Mouse (Mus musculus) neutrophil, adult 59 days (primary cell): ENCODE data around the gene Trib3. TPM values are rescaled to one million over a fixed set of nuclear protein-coding genes. Genes with fewer than 3 reads are reported as not detected.

ENCODE experiments used
- total RNA-seq, 2 experiments: library from RNA; stranded (reverse); gene quantifications; 1 replicate in 1 of 2; 2 replicates in 1 of 2; pipeline ENCODE4 v1.2.4; 2023

Gene Trib3
- total RNA-seq = 1 to 10 TPM; 2.9 to 4.0 TPM

DNA sequence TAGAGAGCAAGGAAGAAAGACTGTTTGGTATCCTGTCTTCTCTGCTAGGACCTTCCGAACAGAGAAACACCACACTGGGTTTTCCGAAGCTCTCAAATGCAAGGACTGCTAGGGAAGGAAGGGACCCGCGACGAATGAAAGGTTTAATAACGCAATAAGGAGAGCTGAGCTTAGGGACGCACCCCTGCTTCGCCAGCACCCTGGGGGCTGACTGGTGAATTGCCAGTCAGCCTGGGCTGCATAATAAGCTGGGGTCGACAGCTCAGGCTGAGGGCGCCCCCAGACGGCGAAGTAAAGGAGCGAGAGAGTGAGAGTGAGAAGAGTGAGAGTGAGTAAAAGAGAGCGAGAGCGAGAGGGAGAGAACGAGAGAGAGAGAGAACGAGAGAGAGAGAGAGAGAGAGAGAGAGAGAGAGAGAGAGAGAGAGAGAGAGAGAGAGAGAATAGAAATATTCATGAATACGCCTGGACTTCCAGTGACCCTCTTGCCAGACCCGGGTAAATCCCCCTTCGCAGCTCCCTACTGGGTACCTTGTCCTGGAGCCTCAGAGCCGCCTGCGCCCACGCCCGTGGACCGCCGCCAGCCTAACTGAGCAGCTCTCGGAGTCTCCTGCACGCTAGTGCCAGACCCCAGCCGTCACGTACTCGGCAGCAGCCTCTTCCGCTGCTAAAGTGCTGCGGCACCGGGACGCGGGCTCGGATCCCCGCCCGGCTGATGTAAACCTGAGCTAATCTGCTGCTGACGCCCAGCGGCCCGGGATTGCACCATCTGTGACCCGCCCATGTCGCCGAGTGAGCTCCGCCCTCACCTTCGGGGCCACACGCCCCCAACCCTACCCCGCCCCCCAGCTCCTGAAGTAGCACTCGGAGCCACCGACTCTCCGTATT lies at the start of gene Trib3:
Gene Trib3, minus strand, starts transcription at position 704 of the 885 bp plus-strand sequence.

DNA sequence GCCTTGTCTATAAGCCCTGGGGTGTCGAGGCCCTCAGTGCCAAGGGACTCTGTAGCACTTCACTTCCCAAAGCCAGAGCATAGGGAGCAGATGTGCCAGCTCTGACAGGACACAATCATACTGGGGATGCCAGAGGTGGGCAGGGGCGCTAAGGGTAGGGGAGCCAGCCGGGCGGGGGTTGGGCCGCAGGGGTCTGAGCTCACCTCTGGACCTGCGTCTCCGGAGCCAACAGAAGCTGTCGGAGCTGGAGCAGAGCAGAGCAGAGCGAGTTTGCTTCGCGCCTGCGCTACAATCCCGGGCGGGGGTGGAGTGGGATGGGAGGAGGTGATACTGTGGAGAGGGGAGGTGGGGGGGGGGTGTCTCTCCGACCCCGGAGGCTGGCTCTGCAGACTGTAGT lies 32.5 kb upstream of the Trib3 start, which contains the start of gene Nrsn2:
Gene Nrsn2, minus strand, starts transcription at position 294 of the 397 bp plus-strand sequence.

DNA sequence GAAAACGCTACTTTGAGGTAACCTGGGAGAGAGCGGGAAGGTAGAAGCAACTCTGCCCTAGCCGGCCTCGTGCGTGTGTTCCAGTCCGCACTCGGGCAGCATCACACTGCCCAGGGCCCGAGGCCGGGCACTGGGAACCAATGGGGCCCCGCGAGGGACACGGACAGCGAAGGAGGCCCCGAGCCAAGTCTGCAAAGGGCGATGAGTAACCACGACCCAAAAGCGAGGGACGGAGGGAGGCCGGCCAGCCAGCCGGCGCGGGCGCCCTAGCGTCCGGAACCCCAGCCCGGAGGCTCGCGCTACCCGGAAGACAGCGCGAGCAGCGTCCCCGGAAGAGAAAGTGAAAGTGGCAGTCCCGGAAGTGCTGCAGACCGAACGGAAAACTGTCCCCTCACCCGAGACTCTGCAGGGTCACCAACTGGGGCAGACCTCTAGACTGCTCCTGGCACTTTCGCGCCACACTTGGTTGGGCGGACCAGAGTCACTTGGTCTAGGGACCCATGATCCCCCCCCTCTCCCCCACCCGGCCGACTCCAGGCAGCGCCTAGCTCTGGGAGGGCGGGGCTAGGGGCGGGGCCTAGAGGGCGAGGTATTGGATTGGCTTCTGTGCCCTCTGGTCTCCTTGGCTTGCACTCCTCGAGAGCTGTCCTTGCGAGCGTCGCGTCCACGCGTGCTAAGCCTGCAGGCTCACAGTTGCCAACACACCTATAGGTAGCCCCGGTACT lies 11.6 kb downstream of the Trib3 start, which contains the start of gene Rbck1:
Gene Rbck1, minus strand, starts transcription at position 553 of the 725 bp plus-strand sequence.

DNA sequence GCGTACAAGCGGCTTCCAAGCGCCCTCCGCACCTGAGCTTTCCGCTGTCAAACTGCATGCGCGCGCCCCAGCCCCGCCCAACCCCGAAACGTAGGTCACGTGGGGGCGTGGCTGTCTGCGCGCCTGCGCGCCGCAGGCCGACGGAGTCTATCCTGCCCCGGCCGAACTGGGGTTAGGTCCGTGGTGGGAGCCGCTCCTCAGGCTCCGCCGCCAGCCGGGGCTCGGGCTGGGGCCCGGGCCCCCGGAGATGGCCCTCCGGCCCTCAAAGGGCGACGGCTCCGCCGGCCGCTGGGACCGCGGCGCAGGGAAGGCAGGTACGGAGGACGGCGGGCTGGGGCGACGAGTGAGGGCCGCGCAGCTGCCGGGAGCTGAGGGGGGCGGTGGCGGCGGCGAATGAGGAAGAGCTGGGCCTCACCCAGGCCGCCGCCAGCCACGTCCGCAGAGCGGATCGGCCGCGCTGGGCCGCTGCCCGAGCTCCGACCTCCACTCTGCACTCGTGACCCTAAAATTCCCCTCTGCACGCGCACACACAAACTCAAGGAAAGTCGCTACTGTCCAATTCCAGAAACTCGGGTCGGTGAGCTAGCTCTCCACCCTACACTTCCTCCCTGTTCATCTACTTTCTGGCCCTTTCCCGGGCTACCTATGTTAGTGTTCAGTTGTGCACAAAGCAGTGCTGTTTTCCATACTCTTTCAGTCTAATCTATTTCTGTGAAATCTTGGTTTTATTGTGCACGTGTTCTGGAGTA lies 49.9 kb downstream of the Trib3 start, which contains the start of gene Tbc1d20:
Gene Tbc1d20, plus strand, starts transcription at position 102 of the 749 bp plus-strand sequence.

Other genes with a start within 250 kb of the Trib3 start
- gene Srxn1, start 238.5 kb downstream of the Trib3 start, total RNA-seq = 1 to 10 TPM; 3.6 to 8.7 TPM
- gene Tcf15, start 200.5 kb downstream of the Trib3 start, total RNA-seq = not detected
- gene Csnk2a1, start 117.2 kb downstream of the Trib3 start, total RNA-seq = 10 to 100 TPM; 57.8 to 58.7 TPM
- 10 to 100 TPM; 77.3 to 78.6 TPM for gene Tbc1d20, start 50.2 kb downstream of the Trib3 start, total RNA-seq
- gene Rbck1, start 11.4 kb downstream of the Trib3 start, total RNA-seq = 10 to 100 TPM; 77.5 to 83.0 TPM
- gene Nrsn2, start 32.6 kb upstream of the Trib3 start, total RNA-seq = not detected
- 1 to 10 TPM in 1 of 2 experiments, under 1 TPM in 1; 0.77 to 1.5 TPM for gene Sox12, start 54.0 kb upstream of the Trib3 start, total RNA-seq
- gene Zcchc3, start 71.0 kb upstream of the Trib3 start, total RNA-seq = 1 to 10 TPM; 1.9 TPM
- gene 6820408C15Rik, start 71.6 kb upstream of the Trib3 start, total RNA-seq = under 1 TPM in 1 of 2 experiments, not detected in 1; 0.31 TPM
- gene Defb23, start 120.6 kb upstream of the Trib3 start, total RNA-seq = not detected
- gene Defb20, start 133.0 kb upstream of the Trib3 start, total RNA-seq = not detected
- not detected for gene Defb22, start 146.1 kb upstream of the Trib3 start, total RNA-seq
- gene Defb26, start 167.7 kb upstream of the Trib3 start, total RNA-seq = not detected
- gene Defb28, start 174.2 kb upstream of the Trib3 start, total RNA-seq = not detected
- not detected for gene Defb29, start 196.1 kb upstream of the Trib3 start, total RNA-seq
- not detected for gene Gm17416, start 225.3 kb upstream of the Trib3 start, total RNA-seq
- gene Defb21, start 228.7 kb upstream of the Trib3 start, total RNA-seq = not detected
- not detected for gene Defb19, start 236.3 kb upstream of the Trib3 start, total RNA-seq